Mouse (Mus musculus): ENCODE results near the gene Flot2. TPM values are rescaled to one million over a fixed set of nuclear protein-coding genes. Genes with fewer than 3 reads are reported as not detected.
A peak's percentile ranks its signal among the peaks of the same experiment; 100 is the strongest.
"Not testable (repeated sequence)": the region's sequence is repeated elsewhere in the genome, so short reads cannot be mapped to it uniquely, and the experiment has no call there.

The Flot2 gene
- 50.3 and 55.3 TPM in 2 replicates for polyA plus RNA-seq (2015; fragmentation: Nextera tagmentation; extraction: Ambion mirVana)

GRCm38 (mm10) chr11:78037831-78038752 is at the start of gene Flot2:
Gene Flot2, plus strand, starts transcription at chr11:78037931.
- DNase-seq (ENCODE audit: low spot score), result peak; percentile 70

- DNase-seq (ENCODE audit: low spot score), result no peak
Observed at GRCm38 (mm10) chr11:77989071-77989690, 48.5 kb upstream of the Flot2 start.

GRCm38 (mm10) chr11:77995556-77995955 is 42.2 kb upstream of the Flot2 start:
- DNase-seq (ENCODE audit: low spot score), result no peak

GRCm38 (mm10) chr11:78006446-78006845 is 31.3 kb upstream of the Flot2 start:
- no peak for DNase-seq (ENCODE audit: low spot score)

GRCm38 (mm10) chr11:78019676-78020075 is 18.1 kb upstream of the Flot2 start:
- DNase-seq (ENCODE audit: low spot score), result peak; percentile 73

GRCm38 (mm10) chr11:78023607-78024006 is 14.1 kb upstream of the Flot2 start:
- peak; percentile 30 for DNase-seq (ENCODE audit: low spot score)

- DNase-seq (ENCODE audit: low spot score), result no peak
Observed at GRCm38 (mm10) chr11:78029240-78029639, 8.5 kb upstream of the Flot2 start.

- no peak for DNase-seq (ENCODE audit: low spot score)
Observed at GRCm38 (mm10) chr11:78030600-78030999, 7.1 kb upstream of the Flot2 start.

GRCm38 (mm10) chr11:78031389-78031788 is 6.3 kb upstream of the Flot2 start:
- no peak for DNase-seq (ENCODE audit: low spot score)

GRCm38 (mm10) chr11:78031947-78032808 is 5.6 kb upstream of the Flot2 start, which contains the start of gene Dhrs13:
Gene Dhrs13, plus strand, starts transcription at chr11:78032280.
- DNase-seq (ENCODE audit: low spot score), result peak; percentile 91

- DNase-seq (ENCODE audit: low spot score), result no peak
Observed at GRCm38 (mm10) chr11:78032809-78033195, 4.9 kb upstream of the Flot2 start.

GRCm38 (mm10) chr11:78033931-78034617 is 3.7 kb upstream of the Flot2 start:
- no peak for DNase-seq (ENCODE audit: low spot score)

GRCm38 (mm10) chr11:78036791-78037190 is 940 bp upstream of the Flot2 start:
- no peak for DNase-seq (ENCODE audit: low spot score)

GRCm38 (mm10) chr11:78040878-78041277 is 3.1 kb downstream of the Flot2 start:
- DNase-seq (ENCODE audit: low spot score), result no peak

- not testable (repeated sequence) for DNase-seq (ENCODE audit: low spot score)
Observed at GRCm38 (mm10) chr11:78042290-78042870, 4.6 kb downstream of the Flot2 start.

- DNase-seq (ENCODE audit: low spot score), result no peak
Observed at GRCm38 (mm10) chr11:78044758-78045251, 7.1 kb downstream of the Flot2 start.

GRCm38 (mm10) chr11:78048637-78049036 is 10.9 kb downstream of the Flot2 start:
- not testable (repeated sequence) for DNase-seq (ENCODE audit: low spot score)

- DNase-seq (ENCODE audit: low spot score), result no peak
Observed at GRCm38 (mm10) chr11:78053078-78053477, 15.3 kb downstream of the Flot2 start.

GRCm38 (mm10) chr11:78056946-78057345 is 19.2 kb downstream of the Flot2 start:
- no peak for DNase-seq (ENCODE audit: low spot score)

All from thymus, postnatal 0 days (tissue).